Mouse (Mus musculus) stomach, embryonic 16.5 days (tissue): ENCODE measurements at regions not wholly inside any gene's neighbourhood (a gene's known extent, or its start where the extent isn't known, plus 50 kb on each side); places are given as distances from the start of the nearest gene placed in this dataset.
A peak's percentile ranks its signal among the peaks of the same experiment; 100 is the strongest.

Experiments
- ATAC-seq: fragments of 200-750 bp; cut with Nextera tagmentation; 2 replicates; pipeline ENCODE4 v1.8.0; 2017; ENCODE audit warnings: moderate number of reproducible peaks, moderate TSS enrichment; ENCODE audit not compliant: insufficient read depth, low FRiP score
- H3K27ac ChIP-seq: fragments of 300-500 bp; sonication (generic); 2 replicates; pipeline ENCODE4 v1.5.1; 2014; ENCODE audit warnings: low read length
- H3K27me3 ChIP-seq: fragments of 300-500 bp; sonication (generic); 2 replicates; pipeline ENCODE4 v1.6.1; 2014; ENCODE audit warnings: low read length, control low read depth, mixed read lengths; ENCODE audit not compliant: control insufficient read depth, insufficient read depth
- H3K36me3 ChIP-seq: fragments of 300-500 bp; sonication (generic); 2 replicates; pipeline ENCODE4 v1.6.1; 2014; ENCODE audit warnings: low read length; ENCODE audit not compliant: control insufficient read depth, insufficient read depth
- H3K4me1 ChIP-seq: fragments of 300-500 bp; sonication (generic); 2 replicates; pipeline ENCODE4 v1.6.1; 2014; ENCODE audit warnings: low read length, control low read depth, mixed read lengths; ENCODE audit not compliant: control insufficient read depth, insufficient read depth
- H3K4me2 ChIP-seq: fragments of 300-500 bp; sonication (generic); 2 replicates; pipeline ENCODE4 v1.6.1; 2014; ENCODE audit warnings: low read depth, low read length, mixed read lengths
- H3K4me3 ChIP-seq: fragments of 300-500 bp; sonication (generic); replicated peaks from 2 replicates; pipeline ENCODE4 v1.5.1; 2014; ENCODE audit warnings: mild to moderate bottlenecking, low read length
- H3K9ac ChIP-seq: fragments of 300-500 bp; sonication (generic); 2 replicates; pipeline ENCODE4 v1.6.1; 2014; ENCODE audit warnings: low read length
- H3K9me3 ChIP-seq: fragments of 300-500 bp; sonication (generic); replicated peaks from 2 replicates; pipeline ENCODE4 v1.6.1; 2016; ENCODE audit warnings: low read length, control low read depth; ENCODE audit not compliant: control insufficient read depth
- WGBS: fragments of 180-500 bp; shearing (Covaris S2); extraction: QIAGEN DNeasy Blood & Tissue Kit; methylation state at CpG from one replicate; pipeline ENCODE4 v1.1.7; 2014; 5-methylcytosine and 5-hydroxymethylcytosine counted together

GRCm38 (mm10) chr8:60728339-60728738 is 95.7 kb downstream of the Mfap3l start:
- WGBS: 80% methylated on average over 1 of the region's 1 CpGs
- no peak overlapping the region for H3K27ac ChIP-seq
- no peak overlapping the region for H3K4me3 ChIP-seq
- no peak overlapping the region for H3K4me2 ChIP-seq
- no peak for ATAC-seq
- H3K36me3 ChIP-seq: no peaks in the 10 kb centered on the region
- no peaks in the 10 kb centered on the region for H3K4me1 ChIP-seq
- no peaks in the 10 kb centered on the region for H3K9me3 ChIP-seq
- no peaks in the 10 kb centered on the region for H3K27me3 ChIP-seq
- H3K9ac ChIP-seq: no peak overlapping the region

GRCm38 (mm10) chr8:60732545-60732944 is 99.9 kb downstream of the Mfap3l start:
- Histone ChIP-seq H3K36me3 (no peaks in the 10 kb centered on the region), H3K9me3 (no peaks in the 10 kb centered on the region), H3K27ac (no peak overlapping the region), H3K4me1 (no peaks in the 10 kb centered on the region), H3K9ac (no peak overlapping the region), H3K4me2 (no peak overlapping the region), H3K27me3 (no peaks in the 10 kb centered on the region), H3K4me3 (no peak overlapping the region)
- ATAC-seq: no peak
- WGBS: 82% methylated on average over 2 of the region's 2 CpGs

GRCm38 (mm10) chr8:60735961-60736360 is 103.3 kb downstream of the Mfap3l start:
- Histone ChIP-seq H3K36me3 (no peaks in the 10 kb centered on the region), H3K9me3 (no peaks in the 10 kb centered on the region), H3K27me3 (no peaks in the 10 kb centered on the region), H3K4me3 (no peak overlapping the region), H3K4me1 (no peaks in the 10 kb centered on the region), H3K9ac (no peak overlapping the region), H3K27ac (no peak overlapping the region), H3K4me2 (no peak overlapping the region)
- WGBS: 67% methylated on average over 3 of the region's 3 CpGs
- ATAC-seq: peak; percentile 13; the same call in 1 of the 2 replicates

DNA sequence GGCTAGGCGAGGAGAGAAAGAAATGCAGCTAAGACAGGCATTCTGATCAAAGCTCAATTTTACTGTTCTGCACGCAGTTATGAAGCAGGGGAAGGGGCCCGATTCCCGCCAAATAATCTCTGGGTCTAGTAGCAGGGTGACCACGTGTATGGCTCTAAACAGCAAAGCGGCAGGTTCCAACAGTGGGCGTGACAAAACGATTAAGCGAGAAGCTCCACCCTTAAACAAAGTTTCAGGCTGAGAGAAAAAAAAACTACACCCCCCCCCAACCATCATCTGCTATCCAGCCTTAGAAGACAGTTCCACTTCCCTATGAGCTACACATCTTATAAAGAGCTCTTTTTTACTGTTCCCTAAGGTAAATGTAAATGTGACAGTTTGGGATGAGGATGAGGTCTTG is 103.8 kb downstream of the Mfap3l start:
- H3K36me3 ChIP-seq: no peaks in the 10 kb centered on the region
- H3K9ac ChIP-seq: no peak overlapping the region
- no peaks in the 10 kb centered on the region for H3K4me1 ChIP-seq
- WGBS: 83% methylated on average over 9 of the region's 9 CpGs
- H3K27ac ChIP-seq: no peak overlapping the region
- no peaks in the 10 kb centered on the region for H3K27me3 ChIP-seq
- no peak for ATAC-seq
- no peak overlapping the region for H3K4me3 ChIP-seq
- H3K4me2 ChIP-seq: no peak overlapping the region
- H3K9me3 ChIP-seq: no peaks in the 10 kb centered on the region

DNA sequence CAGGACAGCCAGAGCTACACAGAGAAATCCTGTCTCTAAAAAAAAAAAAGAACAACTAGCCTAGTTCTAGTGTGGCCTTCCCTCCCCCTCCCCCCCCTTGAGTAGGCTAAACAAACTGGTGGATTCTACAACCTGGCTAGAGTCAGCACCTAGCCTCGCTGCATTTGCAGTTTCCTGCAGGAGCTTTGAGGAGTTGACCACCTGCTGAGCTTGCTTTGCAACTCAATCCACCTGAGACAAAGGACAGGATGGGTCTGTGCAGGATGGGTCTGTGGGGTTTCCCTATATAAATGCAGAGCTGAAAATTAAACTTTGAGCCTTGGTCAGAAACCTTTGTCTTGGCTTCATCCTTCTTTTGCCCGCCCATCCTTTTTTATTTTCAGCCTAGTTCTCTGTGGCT is 104.3 kb downstream of the Mfap3l start:
- Histone ChIP-seq H3K9me3 (no peaks in the 10 kb centered on the region), H3K27me3 (no peaks in the 10 kb centered on the region), H3K4me3 (no peak overlapping the region), H3K27ac (no peak overlapping the region), H3K4me2 (no peak overlapping the region), H3K4me1 (no peaks in the 10 kb centered on the region), H3K9ac (no peak overlapping the region), H3K36me3 (no peaks in the 10 kb centered on the region)
- ATAC-seq: no peak
- 67% methylated on average over 2 of the region's 2 CpGs for WGBS

GRCm38 (mm10) chr8:60737616-60738015 is 105.0 kb downstream of the Mfap3l start:
- H3K4me3 ChIP-seq: no peak overlapping the region
- no peaks in the 10 kb centered on the region for H3K36me3 ChIP-seq
- H3K9ac ChIP-seq: no peak overlapping the region
- no peaks in the 10 kb centered on the region for H3K9me3 ChIP-seq
- 82% methylated on average over 1 of the region's 1 CpGs for WGBS
- H3K4me2 ChIP-seq: no peak overlapping the region
- no peaks in the 10 kb centered on the region for H3K4me1 ChIP-seq
- no peaks in the 10 kb centered on the region for H3K27me3 ChIP-seq
- no peak overlapping the region for H3K27ac ChIP-seq
- no peak for ATAC-seq

- H3K36me3 ChIP-seq: no peaks in the 10 kb centered on the region
- H3K27me3 ChIP-seq: no peaks in the 10 kb centered on the region
- no peak overlapping the region for H3K27ac ChIP-seq
- 84% methylated on average over 2 of the region's 2 CpGs for WGBS
- H3K4me3 ChIP-seq: no peak overlapping the region
- no peak for ATAC-seq
- no peaks in the 10 kb centered on the region for H3K9me3 ChIP-seq
- no peaks in the 10 kb centered on the region for H3K4me1 ChIP-seq
- no peak overlapping the region for H3K4me2 ChIP-seq
- no peak overlapping the region for H3K9ac ChIP-seq
These were observed 113.2 kb downstream of the Mfap3l start for GRCm38 (mm10) chr8:60745877-60746276.

- Histone ChIP-seq H3K27ac (no peak overlapping the region), H3K27me3 (no peaks in the 10 kb centered on the region), H3K4me2 (no peak overlapping the region), H3K4me3 (no peak overlapping the region), H3K9ac (no peak overlapping the region), H3K4me1 (no peaks in the 10 kb centered on the region), H3K36me3 (no peaks in the 10 kb centered on the region), H3K9me3 (no peaks in the 10 kb centered on the region)
- whole genome bisulfite sequencing: 69% methylated on average over 3 of the region's 3 CpGs
- ATAC-seq: no peak
These were observed 113.9 kb downstream of the Mfap3l start for GRCm38 (mm10) chr8:60746486-60746885.

GRCm38 (mm10) chr8:60755704-60756415 is 123.2 kb downstream of the Mfap3l start:
- Histone ChIP-seq H3K27ac (no peak overlapping the region), H3K4me3 (no peak overlapping the region), H3K9me3 (no peaks in the 10 kb centered on the region), H3K27me3 (no peaks in the 10 kb centered on the region), H3K4me2 (no peak overlapping the region), H3K4me1 (no peaks in the 10 kb centered on the region), H3K9ac (no peak overlapping the region), H3K36me3 (no peaks in the 10 kb centered on the region)
- WGBS: 65% methylated on average over 18 of the region's 18 CpGs
- no peak for ATAC-seq
